Mouse (Mus musculus): ENCODE results near the gene Mms19.

GRCm38 (mm10) chr19:41912121-41913080, 68.6 kb downstream of the Mms19 start:
- TF ChIP-seq POLR2A (IDR thresholded peaks at IDR 0.05; ENCODE audit: extremely low read depth, insufficient read depth, low read length): no peak; the same call in 1 of the 2 replicates
- TF ChIP-seq CTCF (IDR thresholded peaks at IDR 0.05; ENCODE audit: low read depth, low read length): no peak
